Comparison of ENCODE assay signal across 23 mouse cellular contexts in genomic region chr12:30292724-30293560, GRCm38 (mm10).
A peak's percentile ranks its signal among the peaks of the same experiment; 100 is the strongest.
DNase-seq lines count a peak whose midpoint lies in the region; ATAC-seq and TF ChIP-seq lines count a peak whose summit lies in the region.
"Had no signal": no experiment of that assay in that cellular context is flagged by ENCODE, and none has a peak within 500 bp of the region (broad histone marks: within the 10 kb centered on the region; RNA-seq: fewer than 3 reads in every experiment).

No protein-coding gene starts in this region.

- H3K4me3 ChIP-seq in kidney, embryonic 14.5 days (ENCODE audit: low read length) = no peak overlapping the region
- H3K4me3 ChIP-seq in CH12.LX (replicated peaks in 1 of 3; ENCODE audit: low read depth in 2 of 3, low read length in 2 of 3, poor library complexity in 1 of 3) = no peak overlapping the region
- no peak overlapping the region for H3K4me3 ChIP-seq in limb, embryonic 10.5 days
- H3K4me3 ChIP-seq in gastrocnemius, adult 2 months = no peak overlapping the region
- H3K4me3 ChIP-seq: embryonic facial prominence, embryonic 10.5 days; hindbrain, embryonic 13.5 days; intestine, embryonic 15.5 days; megakaryocyte, embryonic 14.5 days; midbrain, embryonic 15.5 days; neural tube, embryonic 15.5 days had no signal

- no peak for TF ChIP-seq RAD21 in CH12.LX (IDR thresholded peaks at IDR 0.05; ENCODE audit: low read depth, low read length)

- intact Hi-C loops in gastrocnemius, adult 2 months (cut with DNase I) = no loop called here

- no peaks in the 10 kb centered on the region for H3K4me1 ChIP-seq in kidney, embryonic 14.5 days (ENCODE audit: control insufficient read depth, insufficient read depth, low read length)
- peaks cover 2 to 36% of the 10 kb centered on the region in 2 experiments; a peak in 3 of 4 replicates for H3K4me1 ChIP-seq in CH12.LX (ENCODE audit: control insufficient read depth in 1 of 2, insufficient read depth in 2 of 2)
- H3K4me1 ChIP-seq in limb, embryonic 10.5 days = peaks cover 12% of the 10 kb centered on the region
- H3K4me1 ChIP-seq: embryonic facial prominence, embryonic 10.5 days; hindbrain, embryonic 13.5 days; intestine, embryonic 15.5 days; megakaryocyte, embryonic 14.5 days; midbrain, embryonic 15.5 days; neural tube, embryonic 15.5 days had no signal

- TF ChIP-seq EP300 in CH12.LX (IDR thresholded peaks at IDR 0.05; ENCODE audit: low read length) = no peak

- no peak overlapping the region for H3K9ac ChIP-seq in kidney, embryonic 14.5 days (ENCODE audit: low read depth, low read length)
- no peak overlapping the region for H3K9ac ChIP-seq in CH12.LX (ENCODE audit: insufficient read depth, low read depth)
- H3K9ac ChIP-seq: hindbrain, embryonic 13.5 days; intestine, embryonic 15.5 days; midbrain, embryonic 15.5 days; neural tube, embryonic 15.5 days had no signal

- no peaks in the 10 kb centered on the region for H3K79me2 ChIP-seq in CH12.LX (replicated peaks; ENCODE audit: control insufficient read depth, extremely low read depth, insufficient read depth, poor library complexity, severe bottlenecking)

- H3K9me3 ChIP-seq in kidney, embryonic 14.5 days (ENCODE audit: control insufficient read depth, low read length) = no peaks in the 10 kb centered on the region
- no peaks in the 10 kb centered on the region for H3K9me3 ChIP-seq in CH12.LX (replicated peaks; ENCODE audit: low read length)
- no peaks in the 10 kb centered on the region for H3K9me3 ChIP-seq in limb, embryonic 10.5 days (replicated peaks)
- H3K9me3 ChIP-seq: embryonic facial prominence, embryonic 10.5 days; hindbrain, embryonic 13.5 days; intestine, embryonic 15.5 days; midbrain, embryonic 15.5 days; neural tube, embryonic 15.5 days had no signal

- no peaks in the 10 kb centered on the region for H3K36me3 ChIP-seq in kidney, embryonic 14.5 days (ENCODE audit: control insufficient read depth, insufficient read depth, low read length)
- no peaks in the 10 kb centered on the region for H3K36me3 ChIP-seq in CH12.LX (replicated peaks in 1 of 2; ENCODE audit: control insufficient read depth in 1 of 2, insufficient read depth in 1 of 2, low read length in 1 of 2)
- no peaks in the 10 kb centered on the region for H3K36me3 ChIP-seq in limb, embryonic 10.5 days
- H3K36me3 ChIP-seq: embryonic facial prominence, embryonic 10.5 days; hindbrain, embryonic 13.5 days; intestine, embryonic 15.5 days; midbrain, embryonic 15.5 days; neural tube, embryonic 15.5 days had no signal

- in situ Hi-C loops in CH12.LX (cut with MboI; ENCODE audit: low pct_ligation_motif_present, low pct_unique_long_range_greater_than_20kb, low sequenced_read_pairs) = no loop called here

- peak; percentile 12 for DNase-seq in kidney, adult 11 months
- DNase-seq in CH12.LX (ENCODE audit: extremely low read depth) = peak; percentile 41
- DNase-seq in brain, embryonic 14.5 days (ENCODE audit: low read depth) = peak; percentile 10
- peak; percentile 60 for DNase-seq in limb, embryonic 10.5 days (ENCODE audit: low spot score)
- DNase-seq in layer of hippocampus, postnatal 25 days (ENCODE audit: extremely low spot score in 1 of 2, low spot score in 1 of 2) = no peak
- no peak for DNase-seq in gastrocnemius, adult 2 months
- DNase-seq: adrenal gland, postnatal 10 days; cerebellum, adult 11 months; cerebellum, postnatal 10 days; gastrocnemius, postnatal 25 days; lung, adult 18-20 months; right cerebral cortex, postnatal 4 days had no signal

- H3K27me3 ChIP-seq in kidney, embryonic 14.5 days (ENCODE audit: control insufficient read depth, insufficient read depth, low read length) = no peaks in the 10 kb centered on the region
- H3K27me3 ChIP-seq in CH12.LX (replicated peaks) = no peaks in the 10 kb centered on the region
- peaks cover 9% of the 10 kb centered on the region; the same call in 1 of the 2 replicates for H3K27me3 ChIP-seq in limb, embryonic 10.5 days (ENCODE audit: low read depth, poor library complexity, severe bottlenecking)
- H3K27me3 ChIP-seq: hindbrain, embryonic 13.5 days; intestine, embryonic 15.5 days; megakaryocyte, embryonic 14.5 days; midbrain, embryonic 15.5 days; neural tube, embryonic 15.5 days had no signal

- H3K4me2 ChIP-seq in kidney, embryonic 14.5 days (replicated peaks; ENCODE audit: low read depth, low read length) = no peak overlapping the region
- no peak overlapping the region for H3K4me2 ChIP-seq in CH12.LX (ENCODE audit: insufficient read depth, low read depth, poor library complexity, severe bottlenecking)
- H3K4me2 ChIP-seq: hindbrain, embryonic 13.5 days; intestine, embryonic 15.5 days; liver, embryonic 11.5 days; midbrain, embryonic 15.5 days; neural tube, embryonic 15.5 days had no signal

- TF ChIP-seq POLR2A in CH12.LX (IDR thresholded peaks at IDR 0.05; ENCODE audit: low read depth, low read length) = no peak
- no peak for TF ChIP-seq POLR2A in brain, embryonic 14.5 days (IDR thresholded peaks at IDR 0.05; ENCODE audit: borderline replicate concordance, extremely low read depth, insufficient read depth, insufficient read length, poor library complexity, severe bottlenecking)

- ATAC-seq in kidney, embryonic 14.5 days (ENCODE audit: low FRiP score, low TSS enrichment) = no peak
- ATAC-seq: activated CD4-positive, CD25-positive, alpha-beta regulatory T cell, adult 4 months; intestine, embryonic 15.5 days; midbrain, embryonic 15.5 days; Patski had no signal

- dilution Hi-C loops in CH12.LX (cut with MboI; ENCODE audit: extremely low pct_ligation_motif_present, extremely low pct_unique_long_range_greater_than_20kb, low sequenced_read_pairs) = no loop called here

- no peak for TF ChIP-seq CTCF in CH12.LX (conservative IDR thresholded peaks at IDR 0.05 in 1 of 2, IDR thresholded peaks at IDR 0.05 in 1 of 2; ENCODE audit: low read depth in 2 of 2, low read length in 2 of 2)
- TF ChIP-seq CTCF in brain, embryonic 14.5 days (IDR thresholded peaks at IDR 0.05; ENCODE audit: borderline replicate concordance, extremely low read depth, insufficient read depth, insufficient read length) = no peak
- TF ChIP-seq CTCF in gastrocnemius, adult 2 months (IDR thresholded peaks at IDR 0.05) = no peak

- WGBS in kidney, embryonic 14.5 days = 73% methylated on average over 13 of the region's 13 CpGs
- WGBS in limb, embryonic 10.5 days = 70% methylated on average over 13 of the region's 13 CpGs

- no peak overlapping the region for H3K27ac ChIP-seq in kidney, embryonic 14.5 days (ENCODE audit: low read depth, low read length)
- no peak overlapping the region for H3K27ac ChIP-seq in CH12.LX (ENCODE audit: insufficient read depth, low read depth)
- no peak overlapping the region for H3K27ac ChIP-seq in limb, embryonic 10.5 days
- H3K27ac ChIP-seq in gastrocnemius, adult 2 months = no peak overlapping the region
- H3K27ac ChIP-seq: embryonic facial prominence, embryonic 10.5 days; hindbrain, embryonic 13.5 days; intestine, embryonic 15.5 days; midbrain, embryonic 15.5 days; neural tube, embryonic 15.5 days; stomach, postnatal 0 days had no signal

TF ChIP-seq in CH12.LX, 34 proteins besides CTCF, POLR2A, EP300 and RAD21:
- TF ChIP-seq BHLHE40 (IDR thresholded peaks at IDR 0.05; ENCODE audit: low read depth, low read length) (peak; percentile 60; the same call in 1 of the 2 replicates), USF2 (conservative IDR thresholded peaks at IDR 0.05; ENCODE audit: low read depth, low read length) (no peak), KAT2A (IDR thresholded peaks at IDR 0.05; ENCODE audit: insufficient replicate concordance, low read length) (no peak), MAX (IDR thresholded peaks at IDR 0.05; ENCODE audit: low read length) (0 out of 2 replicates have a peak, but pooled peaks have one; percentile 30)

Comparison
In these comparisons a context has a peak if more than half of its experiments do, and no peak if none do; other contexts are left out.
1. DNase-seq: peak in kidney, adult 11 months (single experiment), CH12.LX (single experiment), brain, embryonic 14.5 days (single experiment) and limb, embryonic 10.5 days (single experiment); none in layer of hippocampus, postnatal 25 days (0 of 2) and gastrocnemius, adult 2 months (single experiment).